Mouse (Mus musculus) E14TG2a.4 (cell line): ENCODE results near the gene Lrrc4b.

ENCODE experiments used
- CTCF ChIP-seq: conservative IDR thresholded peaks from 2 replicates; pipeline ENCODE4 v1.5.1; 2014; ENCODE audit warnings: low read length
- NANOG ChIP-seq: IDR thresholded peaks from 2 replicates; pipeline ENCODE4 v1.6.1; 2014; ENCODE audit warnings: borderline replicate concordance, low read length, mixed read lengths
- POU5F1 ChIP-seq: IDR thresholded peaks from 2 replicates; pipeline ENCODE4 v1.6.1; 2014; ENCODE audit warnings: low read length, borderline replicate concordance

DNA sequence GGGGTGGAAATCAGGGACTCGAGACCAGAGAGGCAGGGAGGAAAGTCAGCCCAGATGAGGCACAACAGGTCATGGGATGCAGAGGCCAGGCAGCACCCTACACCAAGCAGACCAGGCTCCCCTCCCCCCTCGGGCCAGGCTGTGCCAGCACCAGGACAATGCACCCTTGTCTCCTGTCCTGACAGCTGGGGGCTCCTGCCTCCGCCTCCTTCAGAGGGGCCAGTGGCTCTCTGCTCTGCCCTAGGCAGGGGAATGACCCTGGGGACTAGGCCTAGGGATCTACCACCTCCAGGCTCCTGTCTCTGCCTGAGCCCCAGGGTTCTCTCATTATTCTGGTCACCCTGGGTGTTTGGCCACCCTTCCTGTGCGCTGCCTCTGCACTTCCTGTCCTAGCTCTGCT lies 45.6 kb downstream of the Lrrc4b start:
- TF ChIP-seq CTCF (no peak), POU5F1 (no peak), NANOG (no peak)
